Mouse (Mus musculus) liver, embryonic 11.5 days (tissue): ENCODE measurements around the gene Glcci1. TPM values are rescaled to one million over a fixed set of nuclear protein-coding genes. Genes with fewer than 3 reads are reported as not detected.

Experiments used
- ATAC-seq: fragments of 200-750 bp; cut with Nextera tagmentation; replicated peaks from 2 replicates; pipeline ENCODE4 v1.8.0; 2017; ENCODE audit warnings: moderate number of reproducible peaks, mild to moderate bottlenecking, moderate TSS enrichment, moderate library complexity; ENCODE audit not compliant: low FRiP score
- DNase-seq: peaks from one replicate; pipeline ENCODE4 v3.0.0-alpha.2; 2017; ENCODE audit warnings: low spot score
- H3K27ac ChIP-seq: fragments of 300-500 bp; sonication (generic); 2 replicates; pipeline ENCODE4 v1.5.1; 2014; ENCODE audit warnings: mild to moderate bottlenecking, low read depth, low read length, control low read depth
- H3K27me3 ChIP-seq: fragments of 300-500 bp; sonication (generic); replicated peaks from 2 replicates; pipeline ENCODE4 v1.6.1; 2014; ENCODE audit warnings: low read length, mixed read lengths; ENCODE audit not compliant: control insufficient read depth, insufficient read depth
- H3K36me3 ChIP-seq: fragments of 300-500 bp; sonication (generic); 2 replicates; pipeline ENCODE4 v1.6.1; 2014; ENCODE audit warnings: mild to moderate bottlenecking, low read length, moderate library complexity, mixed read lengths; ENCODE audit not compliant: control insufficient read depth, insufficient read depth
- H3K4me1 ChIP-seq: fragments of 300-500 bp; sonication (generic); replicated peaks from 2 replicates; pipeline ENCODE4 v1.6.1; 2014; ENCODE audit warnings: low read length, mixed read lengths; ENCODE audit not compliant: control insufficient read depth, insufficient read depth
- H3K4me2 ChIP-seq: fragments of 300-500 bp; sonication (generic); 2 replicates; pipeline ENCODE4 v1.6.1; 2014; ENCODE audit warnings: mild to moderate bottlenecking, control low read depth, moderate library complexity
- H3K4me3 ChIP-seq: fragments of 300-500 bp; sonication (generic); 2 replicates; pipeline ENCODE4 v1.5.1; 2014; ENCODE audit warnings: low read depth, low read length, control low read depth
- H3K9ac ChIP-seq: fragments of 300-500 bp; sonication (generic); 2 replicates; pipeline ENCODE4 v1.6.1; 2014; ENCODE audit warnings: low read depth, low read length, control low read depth
- H3K9me3 ChIP-seq: fragments of 300-500 bp; sonication (generic); 2 replicates; pipeline ENCODE4 v1.6.1; 2016; ENCODE audit warnings: low read length, inconsistent platforms, mixed read lengths; ENCODE audit not compliant: control insufficient read depth
- WGBS: fragments of 180-500 bp; shearing (Covaris S2); extraction: QIAGEN DNeasy Blood & Tissue Kit; methylation state at CpG from one replicate; pipeline ENCODE4 v1.1.7; 2014; 5-methylcytosine and 5-hydroxymethylcytosine counted together
- polyA plus RNA-seq: library from polyadenylated mRNA; unstranded; fragments of >200 nt; fragmentation: Nextera tagmentation; extraction: Ambion mirVana; gene quantifications from 2 replicates; pipeline ENCODE4 v1.2.1, GENCODE M21; 2014

The Glcci1 gene
- polyA plus RNA-seq, 1 experiment from 2014 or later, result 3.9 TPM

DNA sequence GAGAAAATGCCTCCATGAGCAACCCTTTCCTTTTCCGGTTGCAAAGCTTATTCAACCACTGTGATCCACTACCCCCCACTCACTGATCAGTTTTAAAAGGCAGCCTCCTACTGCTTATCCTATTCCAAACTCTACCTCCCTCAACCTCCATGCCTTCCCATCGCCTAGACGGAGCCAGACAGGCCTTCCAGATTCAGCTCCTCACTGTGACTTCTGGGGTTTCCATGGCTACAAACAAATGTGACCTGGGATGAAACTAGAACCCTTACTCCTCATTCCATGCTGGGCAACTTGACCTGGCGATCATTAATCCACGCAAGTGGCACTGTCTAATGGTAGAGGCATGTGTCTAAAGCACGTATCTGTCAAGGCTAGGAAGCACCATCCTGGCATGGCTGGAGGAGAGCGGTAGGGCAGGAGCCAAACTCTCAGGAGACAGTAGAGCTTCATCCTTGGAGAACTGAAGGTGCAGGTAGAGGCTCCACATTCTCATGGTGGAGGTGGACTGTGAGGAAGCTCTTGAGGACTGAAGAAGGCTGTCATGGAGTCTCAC is 119.4 kb downstream of the Glcci1 start:
- H3K27ac ChIP-seq, result no peak overlapping the region
- no peaks in the 10 kb centered on the region for H3K36me3 ChIP-seq
- no peaks in the 10 kb centered on the region for H3K27me3 ChIP-seq
- 86% methylated on average over 7 of the region's 7 CpGs for WGBS
- H3K9ac ChIP-seq, result no peak overlapping the region
- H3K9me3 ChIP-seq, result no peaks in the 10 kb centered on the region
- DNase-seq, result no peak
- H3K4me2 ChIP-seq, result no peak overlapping the region
- ATAC-seq, result no peak
- H3K4me3 ChIP-seq, result no peak overlapping the region
- peaks cover 9% of the 10 kb centered on the region for H3K4me1 ChIP-seq

DNA sequence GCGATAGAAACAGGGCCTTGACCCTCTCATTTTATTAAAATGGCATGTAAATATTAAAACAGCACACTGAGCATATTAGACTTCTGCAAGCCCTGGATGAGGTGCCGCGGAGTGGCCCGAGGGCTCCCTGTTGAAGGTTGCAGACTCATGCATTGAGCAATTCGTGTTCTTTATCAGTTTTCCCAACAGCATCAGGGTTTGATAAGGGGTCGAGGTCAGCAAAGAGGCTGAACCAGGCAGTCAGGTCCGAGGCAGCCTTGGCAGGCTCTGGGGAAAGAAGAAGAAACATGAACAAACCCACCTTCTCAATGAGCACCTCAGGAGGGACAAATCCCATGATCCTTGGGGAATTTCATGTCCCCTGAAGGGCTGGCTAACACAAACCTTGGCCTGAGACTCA is 121.1 kb downstream of the Glcci1 start:
- no peak overlapping the region for H3K4me2 ChIP-seq
- peaks cover 9% of the 10 kb centered on the region for H3K4me1 ChIP-seq
- DNase-seq (no peak), ATAC-seq (no peak)
- H3K9me3 ChIP-seq, result no peaks in the 10 kb centered on the region
- H3K9ac ChIP-seq, result no peak overlapping the region
- H3K36me3 ChIP-seq, result no peaks in the 10 kb centered on the region
- no peak overlapping the region for H3K4me3 ChIP-seq
- no peaks in the 10 kb centered on the region for H3K27me3 ChIP-seq
- no peak overlapping the region for H3K27ac ChIP-seq
- WGBS, result 49% methylated on average over 7 of the region's 7 CpGs

DNA sequence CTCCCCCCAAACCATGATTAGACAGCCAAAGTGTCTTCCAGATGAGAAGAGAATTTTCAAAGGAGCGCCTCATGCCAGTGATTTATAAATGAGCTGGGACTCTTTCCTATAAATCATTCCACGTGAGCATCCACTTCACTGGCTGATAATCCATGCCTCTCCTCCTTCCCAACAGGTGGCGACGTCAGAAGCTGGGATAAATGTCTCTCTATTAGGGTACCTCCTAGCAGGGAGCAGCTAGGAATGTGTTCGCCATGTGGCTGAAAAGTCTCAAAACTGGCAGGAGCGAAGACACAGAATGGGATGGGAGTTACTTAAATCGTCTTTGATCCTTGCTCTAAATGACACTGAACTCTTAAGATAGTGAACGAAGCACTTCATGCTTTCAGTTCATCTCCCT is 122.0 kb downstream of the Glcci1 start:
- Histone ChIP-seq H3K27ac (no peak overlapping the region), H3K9ac (no peak overlapping the region), H3K9me3 (no peaks in the 10 kb centered on the region), H3K27me3 (no peaks in the 10 kb centered on the region), H3K36me3 (no peaks in the 10 kb centered on the region), H3K4me1 (peaks cover 9% of the 10 kb centered on the region), H3K4me2 (no peak overlapping the region), H3K4me3 (no peak overlapping the region)
- no peak for ATAC-seq
- 81% methylated on average over 8 of the region's 8 CpGs for WGBS
- no peak for DNase-seq

DNA sequence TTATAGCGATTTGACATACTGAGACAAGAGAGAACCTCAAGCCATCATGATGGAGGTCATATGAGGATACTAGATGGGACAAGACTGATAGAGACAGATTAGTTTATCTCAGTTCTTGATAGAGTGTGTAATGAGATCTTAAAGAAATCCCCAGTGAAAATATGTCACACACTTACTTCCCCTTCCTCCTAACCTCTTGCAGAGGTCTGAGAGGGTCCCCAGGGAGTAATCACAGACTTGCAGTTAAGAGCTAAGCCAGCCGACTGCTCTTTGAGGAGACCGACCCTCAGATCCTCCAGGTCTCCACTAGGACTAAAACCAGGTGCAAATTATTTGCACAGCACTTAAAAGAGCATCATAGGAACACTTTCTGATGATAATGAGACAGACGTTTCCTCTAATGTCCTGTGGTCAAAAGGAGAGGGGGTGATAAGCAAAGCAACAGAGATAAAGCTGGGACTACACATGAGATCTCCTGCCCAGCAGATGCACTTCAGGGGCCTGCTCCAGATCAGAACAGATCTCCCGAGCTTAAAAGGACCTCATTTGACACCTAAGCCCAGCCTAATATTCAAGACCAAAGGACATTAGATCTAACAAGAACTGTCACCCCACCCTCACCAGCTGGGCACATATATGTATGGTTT is 122.7 kb downstream of the Glcci1 start:
- peak; percentile 58 for ATAC-seq
- Histone ChIP-seq H3K9ac (no peak overlapping the region), H3K36me3 (no peaks in the 10 kb centered on the region), H3K27me3 (no peaks in the 10 kb centered on the region), H3K4me2 (no peak overlapping the region), H3K9me3 (no peaks in the 10 kb centered on the region), H3K4me1 (peaks cover 9% of the 10 kb centered on the region), H3K27ac (no peak overlapping the region), H3K4me3 (no peak overlapping the region)
- no peak for DNase-seq
- WGBS, result 40% methylated on average over 5 of the region's 5 CpGs

DNA sequence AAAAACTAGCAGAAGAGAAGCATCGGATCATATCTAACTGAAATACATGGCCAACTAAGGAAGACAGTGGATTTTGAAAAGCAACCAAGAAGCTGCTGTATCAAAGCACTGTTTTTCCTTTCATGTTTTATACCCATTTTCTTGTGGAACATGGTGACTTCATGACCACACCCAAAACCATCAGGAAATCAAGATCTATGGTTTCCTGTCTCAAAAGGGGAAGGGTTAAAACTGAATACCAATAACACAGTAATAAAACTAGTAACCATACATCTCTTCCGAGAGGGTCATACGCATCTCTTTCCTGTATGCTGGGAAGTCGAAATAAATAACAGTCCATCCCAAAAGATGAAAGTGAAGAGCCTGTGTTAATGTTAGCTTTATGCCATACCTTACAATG is 123.3 kb downstream of the Glcci1 start:
- Histone ChIP-seq H3K4me2 (no peak overlapping the region), H3K9me3 (no peaks in the 10 kb centered on the region), H3K9ac (no peak overlapping the region), H3K4me1 (peaks cover 9% of the 10 kb centered on the region), H3K36me3 (no peaks in the 10 kb centered on the region), H3K4me3 (no peak overlapping the region), H3K27me3 (no peaks in the 10 kb centered on the region), H3K27ac (no peak overlapping the region)
- ATAC-seq (no peak), DNase-seq (no peak)
- 79% methylated on average over 4 of the region's 4 CpGs for WGBS

DNA sequence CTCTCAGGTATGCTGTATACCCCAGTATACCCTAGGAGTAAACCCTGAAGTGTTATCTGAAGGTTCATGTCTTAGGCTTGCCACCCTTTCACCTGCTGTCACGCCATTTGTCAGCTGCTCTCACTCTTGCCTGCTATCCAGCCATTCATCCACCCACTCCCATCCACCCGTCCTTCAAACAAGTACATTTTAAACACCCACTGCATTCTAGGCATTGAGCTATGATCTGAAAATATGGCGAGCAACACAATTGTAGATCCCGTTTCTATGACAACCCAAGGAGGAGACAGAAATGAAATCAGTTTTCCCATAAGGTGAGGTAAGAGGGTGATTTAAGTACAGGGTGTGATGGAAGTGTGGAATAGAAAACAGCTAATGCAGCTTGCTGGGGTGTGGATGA is 128.7 kb downstream of the Glcci1 start:
- Histone ChIP-seq H3K4me3 (no peak overlapping the region), H3K27me3 (no peaks in the 10 kb centered on the region), H3K36me3 (no peaks in the 10 kb centered on the region), H3K9me3 (no peaks in the 10 kb centered on the region), H3K9ac (no peak overlapping the region), H3K4me2 (no peak overlapping the region), H3K27ac (no peak overlapping the region), H3K4me1 (peaks cover 3% of the 10 kb centered on the region; the same call in 1 of the 2 replicates)
- 84% methylated on average over 4 of the region's 4 CpGs for WGBS
- ATAC-seq (no peak), DNase-seq (no peak)

DNA sequence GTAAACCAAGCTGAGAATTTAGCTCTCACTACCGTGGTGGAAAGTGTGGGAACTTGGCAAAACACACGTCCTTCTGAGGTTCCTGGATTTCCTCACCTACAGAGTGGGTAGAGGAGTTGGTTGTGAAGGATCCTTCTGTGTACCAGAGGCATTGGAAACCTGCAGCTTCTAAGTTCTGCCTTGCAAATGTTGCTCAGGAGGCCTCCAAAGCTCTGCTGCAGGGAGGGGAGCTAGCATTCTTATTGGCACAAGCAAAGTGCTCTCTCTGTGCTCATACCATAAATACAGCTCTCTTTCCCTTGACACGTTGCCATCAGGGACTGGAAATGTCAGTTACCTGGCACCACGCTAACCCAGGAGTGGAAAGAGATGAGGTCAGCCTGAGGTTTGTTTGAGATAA is 129.5 kb downstream of the Glcci1 start:
- no peak overlapping the region for H3K4me2 ChIP-seq
- no peaks in the 10 kb centered on the region for H3K36me3 ChIP-seq
- H3K9me3 ChIP-seq, result no peaks in the 10 kb centered on the region
- H3K27ac ChIP-seq, result no peak overlapping the region
- no peak overlapping the region for H3K4me3 ChIP-seq
- WGBS, result 72% methylated on average over 4 of the region's 4 CpGs
- H3K9ac ChIP-seq, result no peak overlapping the region
- no peak for ATAC-seq
- H3K4me1 ChIP-seq, result peaks cover 3% of the 10 kb centered on the region; the same call in 1 of the 2 replicates
- no peaks in the 10 kb centered on the region for H3K27me3 ChIP-seq
- no peak for DNase-seq

DNA sequence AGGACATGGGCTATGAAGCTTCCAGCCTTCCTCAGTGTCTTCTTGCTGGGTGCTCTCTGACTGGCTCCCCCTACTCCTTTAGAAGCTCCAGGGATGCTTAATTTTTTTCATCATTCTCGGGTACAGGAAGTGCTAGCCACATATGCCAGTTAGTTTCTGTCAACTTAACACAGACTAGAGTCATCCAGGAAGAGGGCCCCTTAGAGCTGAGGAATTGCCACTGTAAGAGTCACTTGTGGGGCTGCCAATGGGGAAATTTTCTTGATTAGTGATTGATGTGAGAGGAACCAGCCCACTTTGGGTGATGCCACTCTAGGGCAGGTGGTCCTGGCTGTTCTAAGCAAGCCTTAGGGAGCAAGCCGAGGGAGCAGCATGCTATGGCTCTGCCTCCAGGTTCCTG is 130.1 kb downstream of the Glcci1 start:
- DNase-seq (no peak), ATAC-seq (no peak)
- Histone ChIP-seq H3K4me3 (no peak overlapping the region), H3K27ac (no peak overlapping the region), H3K36me3 (no peaks in the 10 kb centered on the region), H3K4me1 (peaks cover 3% of the 10 kb centered on the region; the same call in 1 of the 2 replicates), H3K27me3 (no peaks in the 10 kb centered on the region), H3K4me2 (no peak overlapping the region), H3K9me3 (no peaks in the 10 kb centered on the region), H3K9ac (no peak overlapping the region)
- WGBS, result 65% methylated on average over 2 of the region's 2 CpGs

DNA sequence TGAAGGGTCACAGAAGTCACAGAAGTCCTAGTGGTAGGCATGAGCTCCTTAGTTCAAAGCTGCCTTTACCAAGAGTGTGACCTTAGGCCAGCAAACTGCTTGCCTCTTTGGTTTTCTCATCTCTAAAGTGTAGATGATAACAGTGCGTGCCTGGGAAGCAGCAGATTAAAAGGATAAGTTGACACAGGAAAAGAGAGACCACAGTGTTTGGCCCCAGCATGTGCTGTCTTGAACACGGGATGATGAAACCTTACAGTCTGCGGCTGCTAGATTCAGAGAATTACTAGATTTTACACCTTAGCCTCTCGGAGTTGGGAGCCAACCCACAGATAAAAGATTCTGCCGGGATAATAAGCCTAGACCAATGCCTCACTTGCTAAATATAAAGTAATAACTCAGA is 131.5 kb downstream of the Glcci1 start:
- Histone ChIP-seq H3K9me3 (no peaks in the 10 kb centered on the region), H3K27me3 (no peaks in the 10 kb centered on the region), H3K36me3 (no peaks in the 10 kb centered on the region), H3K4me1 (peaks cover 5% of the 10 kb centered on the region; the same call in 1 of the 2 replicates), H3K4me2 (no peak overlapping the region), H3K27ac (no peak overlapping the region), H3K4me3 (no peak overlapping the region), H3K9ac (no peak overlapping the region)
- no peak for ATAC-seq
- DNase-seq, result no peak
- 62% methylated on average over 5 of the region's 5 CpGs for WGBS
